Mouse (Mus musculus): ENCODE results near the gene Rnf10. TPM values are rescaled to one million over a fixed set of nuclear protein-coding genes. Genes with fewer than 3 reads are reported as not detected.

The Rnf10 gene
- polyA plus RNA-seq, 1 experiment from 2014 or later, result 120 TPM

Other genes with a start within 250 kb of the Rnf10 start
- 24.9 and 30.2 TPM in 2 replicates for gene Gm10401, start 174.6 kb downstream of the Rnf10 start, polyA plus RNA-seq (2015; fragmentation: Nextera tagmentation; extraction: Ambion mirVana)
- 119 and 122 TPM in 2 replicates for gene Acads, start 153.6 kb downstream of the Rnf10 start, polyA plus RNA-seq (2015; fragmentation: Nextera tagmentation; extraction: Ambion mirVana)
- gene Unc119b, start 137.9 kb downstream of the Rnf10 start, polyA plus RNA-seq (2015; fragmentation: Nextera tagmentation; extraction: Ambion mirVana), result 25.7 and 26.6 TPM in 2 replicates
- 89.9 and 113 TPM in 2 replicates for gene Mlec, start 114.7 kb downstream of the Rnf10 start, polyA plus RNA-seq (2015; fragmentation: Nextera tagmentation; extraction: Ambion mirVana)
- gene Cabp1, start 78.5 kb downstream of the Rnf10 start, polyA plus RNA-seq (2015; fragmentation: Nextera tagmentation; extraction: Ambion mirVana), result 1.5 and 2.3 TPM in 2 replicates
- gene Pop5, start 37.1 kb downstream of the Rnf10 start, polyA plus RNA-seq (2015; fragmentation: Nextera tagmentation; extraction: Ambion mirVana), result 126 and 128 TPM in 2 replicates
- 62.1 and 65.1 TPM in 2 replicates for gene Coq5, start 6.8 kb upstream of the Rnf10 start, polyA plus RNA-seq (2015; fragmentation: Nextera tagmentation; extraction: Ambion mirVana)
- gene Dynll1, start 28.1 kb upstream of the Rnf10 start, polyA plus RNA-seq (2015; fragmentation: Nextera tagmentation; extraction: Ambion mirVana), result 1,297 TPM in 2 replicates
- 217 and 220 TPM in 2 replicates for gene Srsf9, start 54.3 kb upstream of the Rnf10 start, polyA plus RNA-seq (2015; fragmentation: Nextera tagmentation; extraction: Ambion mirVana)
- 24.8 and 24.9 TPM in 2 replicates for gene Gatc, start 68.3 kb upstream of the Rnf10 start, polyA plus RNA-seq (2015; fragmentation: Nextera tagmentation; extraction: Ambion mirVana)
- gene Triap1, start 68.3 kb upstream of the Rnf10 start, polyA plus RNA-seq (2015; fragmentation: Nextera tagmentation; extraction: Ambion mirVana), result 62.7 and 66.3 TPM in 2 replicates
- gene Cox6a1, start 76.1 kb upstream of the Rnf10 start, polyA plus RNA-seq (2015; fragmentation: Nextera tagmentation; extraction: Ambion mirVana), result 1,187 and 1,356 TPM in 2 replicates
- gene Msi1, start 156.7 kb upstream of the Rnf10 start, polyA plus RNA-seq (2015; fragmentation: Nextera tagmentation; extraction: Ambion mirVana), result 8.7 and 10.4 TPM in 2 replicates
- gene Pla2g1b, start 193.4 kb upstream of the Rnf10 start, polyA plus RNA-seq (2015; fragmentation: Nextera tagmentation; extraction: Ambion mirVana), result 2.1 and 2.9 TPM in 2 replicates
- gene Sirt4, start 211.8 kb upstream of the Rnf10 start, polyA plus RNA-seq (2015; fragmentation: Nextera tagmentation; extraction: Ambion mirVana), result 18.6 and 19.8 TPM in 2 replicates
- gene Pxn, start 233.8 kb upstream of the Rnf10 start, polyA plus RNA-seq (2015; fragmentation: Nextera tagmentation; extraction: Ambion mirVana), result 56.9 and 58.2 TPM in 2 replicates